Mouse (Mus musculus): ENCODE data around the gene Tmod2. TPM values are rescaled to one million over a fixed set of nuclear protein-coding genes. Genes with fewer than 3 reads are reported as not detected.
"Not testable (repeated sequence)": the region's sequence is repeated elsewhere in the genome, so short reads cannot be mapped to it uniquely, and the experiment has no call there.

Tmod2 gene
- polyA plus RNA-seq, 1 experiment from 2014 or later: 0.54 TPM

DNA sequence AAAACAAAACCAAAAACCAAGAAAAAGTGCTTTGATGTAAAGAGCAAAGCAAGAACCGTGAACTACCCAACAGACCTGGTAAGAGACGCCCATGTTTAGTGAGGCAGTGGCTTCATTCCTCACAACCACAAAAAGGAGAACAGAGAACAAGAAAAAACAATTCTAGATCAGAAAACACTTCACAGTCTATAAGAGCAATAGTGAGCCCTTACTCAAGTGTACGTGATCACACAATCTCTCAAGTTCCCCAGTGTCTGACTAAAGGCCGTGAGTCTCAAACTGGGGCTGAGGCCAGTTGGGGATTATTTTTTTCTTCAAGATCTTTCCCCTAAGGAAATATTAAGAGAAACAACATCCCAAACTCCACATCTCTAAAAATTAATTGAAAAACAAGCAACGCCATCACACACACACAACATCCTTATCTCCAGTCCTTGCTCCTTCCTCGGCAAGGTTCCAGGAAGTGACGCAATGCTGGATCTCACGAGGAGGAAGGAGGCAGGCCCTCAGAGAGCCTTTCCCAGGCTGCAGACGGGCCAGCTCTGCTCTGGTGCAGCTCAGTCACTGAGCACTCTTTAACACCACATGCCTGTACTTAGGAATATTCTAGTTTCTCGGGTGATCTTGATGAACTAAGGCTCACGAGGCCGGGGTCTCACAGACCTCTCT is 64.1 kb downstream of the Tmod2 start:
- H3K9ac ChIP-seq: no peak overlapping the region
- H3K4me3 ChIP-seq (replicated peaks): no peak overlapping the region
- WGBS (ENCODE audit: insufficient replicate concordance): 37% methylated on average over 12 of the region's 12 CpGs
- peak overlapping the region; percentile 33; the same call in 1 of the 2 replicates for H3K27ac ChIP-seq (replicated peaks)
- peak overlapping the region; percentile 47 for H3K4me2 ChIP-seq
- no peaks in the 10 kb centered on the region for H3K36me3 ChIP-seq (replicated peaks)
- peaks cover 32% of the 10 kb centered on the region for H3K4me1 ChIP-seq (replicated peaks)
- no peaks in the 10 kb centered on the region for H3K27me3 ChIP-seq
- H3K9me3 ChIP-seq (replicated peaks): no peaks in the 10 kb centered on the region
- peak; percentile 74 for ATAC-seq (ENCODE audit: insufficient read depth)

DNA sequence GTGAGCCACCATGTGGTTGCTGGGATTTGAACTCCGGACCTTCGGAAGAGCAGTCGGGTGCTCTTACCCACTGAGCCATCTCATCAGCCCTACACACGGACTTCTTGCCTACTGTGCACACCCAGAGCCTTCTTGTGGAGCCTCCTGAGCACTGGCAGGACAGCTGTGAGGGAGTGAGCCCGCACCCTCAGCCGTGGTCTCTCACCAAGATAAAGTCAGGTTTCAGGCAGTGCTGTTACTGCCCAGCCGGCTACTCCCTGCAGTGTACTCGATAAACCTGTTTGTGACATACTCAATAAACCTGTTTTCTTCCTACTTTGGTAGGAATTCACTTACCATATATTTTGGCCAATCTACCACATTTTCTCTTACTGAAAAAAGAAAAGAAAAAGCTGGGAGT is 65.6 kb downstream of the Tmod2 start:
- H3K9me3 ChIP-seq (replicated peaks): no peaks in the 10 kb centered on the region
- no peaks in the 10 kb centered on the region for H3K27me3 ChIP-seq
- H3K4me2 ChIP-seq: no peak overlapping the region
- no peak overlapping the region for H3K27ac ChIP-seq (replicated peaks)
- peaks cover 30% of the 10 kb centered on the region for H3K4me1 ChIP-seq (replicated peaks)
- H3K4me3 ChIP-seq (replicated peaks): no peak overlapping the region
- peak; percentile 39; the same call in 1 of the 2 replicates for ATAC-seq (ENCODE audit: insufficient read depth)
- WGBS (ENCODE audit: insufficient replicate concordance): 50% methylated on average over 8 of the region's 8 CpGs
- H3K36me3 ChIP-seq (replicated peaks): no peaks in the 10 kb centered on the region
- no peak overlapping the region for H3K9ac ChIP-seq

GRCm38 (mm10) chr9:75541497-75541896 is 69.6 kb downstream of the Tmod2 start:
- Histone ChIP-seq H3K27me3 (no peaks in the 10 kb centered on the region), H3K4me2 (no peak overlapping the region), H3K27ac (replicated peaks) (no peak overlapping the region), H3K4me1 (replicated peaks) (peaks cover 9% of the 10 kb centered on the region), H3K4me3 (replicated peaks) (no peak overlapping the region), H3K9ac (no peak overlapping the region), H3K9me3 (replicated peaks) (no peaks in the 10 kb centered on the region), H3K36me3 (replicated peaks) (no peaks in the 10 kb centered on the region)
- WGBS (ENCODE audit: insufficient replicate concordance): 14% methylated on average over 5 of the region's 5 CpGs
- ATAC-seq (ENCODE audit: insufficient read depth): no peak

DNA sequence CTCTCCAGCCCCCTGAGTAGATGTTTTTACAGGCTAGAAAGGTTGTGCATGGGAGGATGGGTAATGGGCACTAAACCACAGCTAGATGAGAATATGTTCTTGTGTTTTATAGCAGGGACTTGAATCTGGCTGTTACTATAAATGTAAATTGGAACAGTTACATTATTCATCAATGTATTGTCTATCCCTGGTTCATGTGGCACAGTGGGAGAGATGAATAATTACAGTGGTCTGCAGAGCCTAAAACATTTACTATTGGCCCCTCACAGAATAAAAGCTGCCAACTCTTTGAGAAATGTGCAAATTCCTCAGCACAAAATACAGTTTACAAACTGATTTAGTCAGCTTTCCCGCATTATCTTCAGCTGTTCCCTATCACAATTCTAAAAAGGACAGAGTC is 74.7 kb downstream of the Tmod2 start:
- H3K9ac ChIP-seq: no peak overlapping the region
- no peak overlapping the region for H3K4me2 ChIP-seq
- ATAC-seq (ENCODE audit: insufficient read depth): no peak
- no peak overlapping the region for H3K4me3 ChIP-seq (replicated peaks)
- no peaks in the 10 kb centered on the region for H3K36me3 ChIP-seq (replicated peaks)
- no peaks in the 10 kb centered on the region; the same call in 1 of the 2 replicates for H3K4me1 ChIP-seq (replicated peaks)
- no peaks in the 10 kb centered on the region for H3K9me3 ChIP-seq (replicated peaks)
- 79% methylated on average over 1 of the region's 1 CpGs for WGBS (ENCODE audit: insufficient replicate concordance)
- H3K27me3 ChIP-seq: no peaks in the 10 kb centered on the region
- no peak overlapping the region for H3K27ac ChIP-seq (replicated peaks)

DNA sequence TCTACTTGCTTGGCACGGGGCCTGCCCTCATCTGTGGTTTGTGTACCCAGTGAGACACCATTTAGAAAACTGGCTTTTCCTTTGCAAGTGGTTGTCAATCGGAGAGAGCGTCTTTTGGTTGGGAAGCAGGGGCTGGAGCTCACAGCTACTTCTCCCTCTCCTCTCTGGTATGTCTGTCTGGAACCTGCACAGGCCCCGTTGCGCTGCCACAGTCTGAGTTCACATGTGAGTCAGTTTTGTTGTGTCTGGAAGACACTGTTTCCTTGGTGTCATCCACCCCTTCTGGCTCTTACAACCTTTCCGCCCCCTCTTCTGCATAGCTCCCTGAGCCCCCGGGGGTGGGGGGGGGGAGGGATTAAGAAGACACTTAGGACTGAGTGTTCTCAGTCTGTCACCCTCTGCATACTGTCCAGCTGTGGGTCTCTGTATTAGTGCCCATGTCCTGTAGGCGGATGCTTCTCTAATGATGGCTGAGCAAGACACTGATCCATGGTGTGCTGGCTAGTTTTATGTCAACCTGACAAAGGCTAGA is 76.6 kb downstream of the Tmod2 start:
- Histone ChIP-seq H3K4me3 (replicated peaks) (no peak overlapping the region), H3K9me3 (replicated peaks) (no peaks in the 10 kb centered on the region), H3K27ac (replicated peaks) (no peak overlapping the region), H3K36me3 (replicated peaks) (no peaks in the 10 kb centered on the region; the same call in 1 of the 2 replicates), H3K4me2 (no peak overlapping the region), H3K4me1 (replicated peaks) (no peaks in the 10 kb centered on the region; the same call in 1 of the 2 replicates), H3K9ac (no peak overlapping the region), H3K27me3 (no peaks in the 10 kb centered on the region)
- 73% methylated on average over 8 of the region's 8 CpGs for WGBS (ENCODE audit: insufficient replicate concordance)
- no peak for ATAC-seq (ENCODE audit: insufficient read depth)

GRCm38 (mm10) chr9:75532989-75533388 is 78.1 kb downstream of the Tmod2 start:
- H3K36me3 ChIP-seq (replicated peaks); H3K4me1 ChIP-seq (replicated peaks); H3K9me3 ChIP-seq (replicated peaks); H3K27ac ChIP-seq (replicated peaks); H3K27me3 ChIP-seq; H3K4me3 ChIP-seq (replicated peaks); H3K9ac ChIP-seq; ATAC-seq (ENCODE audit: insufficient read depth); H3K4me2 ChIP-seq: not testable (repeated sequence)
- WGBS (ENCODE audit: insufficient replicate concordance): 73% methylated on average over 9 of the region's 9 CpGs

GRCm38 (mm10) chr9:75532461-75532860 is 78.7 kb downstream of the Tmod2 start:
- no peak for ATAC-seq (ENCODE audit: insufficient read depth)
- Histone ChIP-seq H3K36me3 (replicated peaks) (peaks cover 9% of the 10 kb centered on the region), H3K27me3 (no peaks in the 10 kb centered on the region), H3K9me3 (replicated peaks) (no peaks in the 10 kb centered on the region), H3K4me1 (replicated peaks) (peaks cover 4% of the 10 kb centered on the region), H3K4me3 (replicated peaks) (no peak overlapping the region), H3K9ac (no peak overlapping the region), H3K4me2 (no peak overlapping the region), H3K27ac (replicated peaks) (no peak overlapping the region)
- 76% methylated on average over 7 of the region's 7 CpGs for WGBS (ENCODE audit: insufficient replicate concordance)

- Histone ChIP-seq H3K9ac (no peak overlapping the region), H3K36me3 (replicated peaks) (peaks cover 9% of the 10 kb centered on the region), H3K4me2 (no peak overlapping the region), H3K4me3 (replicated peaks) (no peak overlapping the region), H3K4me1 (replicated peaks) (peaks cover 7% of the 10 kb centered on the region), H3K9me3 (replicated peaks) (no peaks in the 10 kb centered on the region), H3K27me3 (no peaks in the 10 kb centered on the region), H3K27ac (replicated peaks) (no peak overlapping the region)
- ATAC-seq (ENCODE audit: insufficient read depth): no peak
- WGBS (ENCODE audit: insufficient replicate concordance): 64% methylated on average over 5 of the region's 5 CpGs
These were observed 81.8 kb downstream of the Tmod2 start for GRCm38 (mm10) chr9:75529358-75529757.

- Histone ChIP-seq H3K4me2 (no peak overlapping the region), H3K27me3 (no peaks in the 10 kb centered on the region), H3K9ac (no peak overlapping the region), H3K4me1 (replicated peaks) (peaks cover 7% of the 10 kb centered on the region), H3K9me3 (replicated peaks) (no peaks in the 10 kb centered on the region), H3K27ac (replicated peaks) (no peak overlapping the region), H3K36me3 (replicated peaks) (peaks cover 9% of the 10 kb centered on the region), H3K4me3 (replicated peaks) (no peak overlapping the region)
- 89% methylated on average over 9 of the region's 9 CpGs for WGBS (ENCODE audit: insufficient replicate concordance)
- no peak for ATAC-seq (ENCODE audit: insufficient read depth)
These were observed 83.0 kb downstream of the Tmod2 start for GRCm38 (mm10) chr9:75528096-75528495.

DNA sequence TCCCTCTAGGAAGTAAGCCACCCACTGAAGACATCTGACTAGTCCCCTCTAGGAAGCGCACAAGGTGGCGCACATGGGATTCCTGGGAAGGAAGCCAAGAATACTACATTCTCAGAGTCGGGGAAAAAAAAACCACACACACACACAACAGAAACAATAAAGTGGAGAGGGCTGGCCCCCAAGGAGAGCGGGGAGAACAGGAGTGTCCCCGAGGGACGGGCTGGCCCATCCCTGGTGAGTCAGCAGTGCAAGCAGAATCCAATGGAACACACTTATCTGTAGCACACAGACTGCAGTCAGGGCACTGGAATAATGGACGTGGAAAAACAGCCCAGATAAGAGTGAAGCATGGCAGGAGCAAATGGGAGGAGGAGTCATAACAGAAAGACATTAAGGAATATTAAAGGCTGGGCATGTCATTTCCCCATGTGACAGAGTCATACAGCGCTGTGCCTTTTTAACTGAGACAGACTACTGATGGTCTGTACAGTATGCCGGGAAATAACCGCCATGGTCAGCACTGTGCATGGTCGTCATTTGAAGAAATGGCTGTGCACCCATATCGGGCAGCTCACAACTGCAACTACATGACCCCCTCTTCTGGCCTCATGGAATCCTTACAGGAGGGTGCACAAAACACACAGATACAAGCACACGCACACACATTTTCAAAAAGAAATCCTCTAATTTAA is 83.6 kb downstream of the Tmod2 start:
- H3K9me3 ChIP-seq (replicated peaks): no peaks in the 10 kb centered on the region
- H3K27me3 ChIP-seq: no peaks in the 10 kb centered on the region
- peaks cover 11% of the 10 kb centered on the region for H3K36me3 ChIP-seq (replicated peaks)
- no peak overlapping the region for H3K4me3 ChIP-seq (replicated peaks)
- 0 out of 2 replicates have a peak overlapping the region, but pooled peaks have one; percentile 41 for H3K27ac ChIP-seq (replicated peaks)
- no peak overlapping the region; the same call in 1 of the 2 replicates for H3K4me2 ChIP-seq
- peaks cover 7% of the 10 kb centered on the region for H3K4me1 ChIP-seq (replicated peaks)
- 58% methylated on average over 13 of the region's 13 CpGs for whole genome bisulfite sequencing (ENCODE audit: insufficient replicate concordance)
- peak; percentile 99 for ATAC-seq (ENCODE audit: insufficient read depth)
- no peak overlapping the region for H3K9ac ChIP-seq

GRCm38 (mm10) chr9:75523646-75524045 is 87.5 kb downstream of the Tmod2 start:
- peaks cover 14% of the 10 kb centered on the region; the same call in 1 of the 2 replicates for H3K36me3 ChIP-seq (replicated peaks)
- no peak overlapping the region for H3K4me3 ChIP-seq (replicated peaks)
- no peak overlapping the region for H3K9ac ChIP-seq
- H3K27me3 ChIP-seq: no peaks in the 10 kb centered on the region
- H3K9me3 ChIP-seq (replicated peaks): no peaks in the 10 kb centered on the region
- H3K4me2 ChIP-seq: no peak overlapping the region
- WGBS (ENCODE audit: insufficient replicate concordance): 72% methylated on average over 6 of the region's 6 CpGs
- no peak overlapping the region for H3K27ac ChIP-seq (replicated peaks)
- H3K4me1 ChIP-seq (replicated peaks): peaks cover 7% of the 10 kb centered on the region
- ATAC-seq (ENCODE audit: insufficient read depth): no peak

Data from liver, embryonic 15.5 days (tissue).